Mouse (Mus musculus) frontal cortex, adult 2 months (tissue): ENCODE results near the gene Sec14l4. TPM values are rescaled to one million over a fixed set of nuclear protein-coding genes. Genes with fewer than 3 reads are reported as not detected.

ENCODE experiments used
- DNase-seq, 2 experiments: peaks; one replicate each; pipeline ENCODE4 v3.0.0; 2022; ENCODE audit warnings: low spot score in 1 of 2; ENCODE audit errors: extremely low spot score in 1 of 2
- polyA plus RNA-seq: library from polyadenylated mRNA; depleted of rRNA; stranded (reverse); fragments of >200 nt; gene quantifications from 2 replicates; pipeline ENCODE4 v1.2.3, GENCODE M21; 2012; rRNA removed

Gene Sec14l4
- polyA plus RNA-seq, 1 experiment = 0.30 TPM

GRCm38 (mm10) chr11:4069664-4070063 is 38.4 kb downstream of the Sec14l4 start:
- DNase-seq = no peak

DNA sequence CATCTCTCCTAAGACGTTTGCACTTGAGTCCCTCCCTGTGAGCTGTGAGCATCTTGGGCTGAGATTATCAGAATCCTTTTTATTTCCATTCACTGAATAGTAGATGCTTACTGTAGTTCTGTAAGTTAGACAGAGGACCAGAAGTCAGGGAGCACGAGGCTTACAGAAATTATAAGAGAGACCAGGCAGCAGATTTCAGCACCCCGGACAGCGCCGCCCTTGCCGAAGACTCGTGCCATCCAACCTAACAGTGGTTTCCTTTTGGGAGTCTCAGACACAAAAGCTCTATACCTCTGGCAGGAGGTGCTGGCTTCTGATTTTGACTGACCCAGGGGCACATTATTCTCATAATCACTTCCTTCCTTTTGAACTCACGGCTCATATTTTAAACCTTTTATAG is 45.4 kb downstream of the Sec14l4 start:
- DNase-seq = no peak

DNA sequence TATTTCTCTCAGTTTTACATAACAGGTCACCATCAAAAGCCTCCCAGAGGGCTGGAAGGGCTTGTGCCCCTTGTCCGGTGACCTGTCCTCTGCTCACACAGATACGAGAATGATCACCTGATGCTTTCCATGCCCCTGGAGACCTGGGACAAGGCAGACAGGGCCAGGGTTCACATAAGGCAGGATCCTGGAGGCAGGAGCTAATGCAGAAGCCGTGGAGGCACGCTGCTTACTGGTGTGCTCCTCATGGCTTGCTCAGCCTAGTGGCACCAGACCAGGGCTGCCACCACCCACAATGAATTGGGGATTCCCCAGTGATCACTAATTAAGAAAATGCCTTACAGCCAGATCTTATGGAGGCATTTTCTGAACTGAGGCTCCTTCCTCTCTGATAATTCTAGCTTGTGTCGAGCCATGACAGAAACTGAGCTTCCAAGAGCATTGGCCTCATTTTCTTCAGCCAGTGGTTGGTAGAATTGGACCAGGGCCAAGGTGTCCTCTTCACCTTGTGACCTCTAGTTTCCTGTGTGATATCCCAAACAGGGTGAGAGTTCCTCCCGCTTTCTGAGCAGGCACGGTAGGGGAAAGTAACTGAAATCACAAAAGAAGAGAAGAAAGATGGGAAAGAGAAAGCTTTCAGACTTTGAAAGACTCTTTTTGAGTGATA is 47.1 kb downstream of the Sec14l4 start:
- DNase-seq = no peak

GRCm38 (mm10) chr11:4080219-4080618 is 49.0 kb downstream of the Sec14l4 start:
- DNase-seq = peak in 1 of 2 experiments; percentile 89

DNA sequence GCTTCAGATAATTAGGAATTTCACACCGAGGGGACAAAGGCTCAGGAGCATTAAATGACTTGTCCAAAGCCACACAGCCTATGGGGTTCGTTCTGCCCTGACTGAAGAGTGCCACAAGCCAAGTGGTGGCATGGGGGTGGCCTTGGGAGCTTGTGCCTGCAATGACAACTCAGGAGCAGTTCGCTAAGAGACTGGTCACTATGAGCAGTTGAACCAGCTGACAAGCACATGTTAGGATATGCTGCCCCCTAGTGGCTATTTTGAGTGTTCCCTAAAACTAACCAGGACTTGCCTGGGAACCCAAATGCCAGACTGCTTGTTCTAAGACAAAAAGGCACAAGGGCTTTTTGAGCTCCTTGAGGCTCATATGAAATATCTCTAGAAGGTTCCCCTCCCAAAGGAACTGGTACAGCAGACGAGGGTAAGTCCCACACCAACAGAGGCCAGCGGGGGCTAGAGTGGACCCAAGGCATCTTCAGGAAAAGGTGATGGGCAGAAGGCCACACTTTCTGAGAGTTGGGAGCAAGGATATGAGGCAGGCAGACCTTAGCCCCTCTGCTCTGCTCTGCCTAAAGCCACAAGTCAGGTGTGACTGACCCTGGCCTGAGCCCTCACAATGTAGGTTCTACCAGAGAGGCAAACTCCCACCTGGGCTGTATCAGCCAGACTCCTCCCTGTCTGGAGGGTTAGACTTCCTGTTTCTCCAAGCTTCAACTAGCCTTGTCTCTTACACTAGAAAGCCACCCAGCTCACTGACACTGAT is 52.2 kb downstream of the Sec14l4 start:
- DNase-seq = peak in 1 of 2 experiments; percentile 93

DNA sequence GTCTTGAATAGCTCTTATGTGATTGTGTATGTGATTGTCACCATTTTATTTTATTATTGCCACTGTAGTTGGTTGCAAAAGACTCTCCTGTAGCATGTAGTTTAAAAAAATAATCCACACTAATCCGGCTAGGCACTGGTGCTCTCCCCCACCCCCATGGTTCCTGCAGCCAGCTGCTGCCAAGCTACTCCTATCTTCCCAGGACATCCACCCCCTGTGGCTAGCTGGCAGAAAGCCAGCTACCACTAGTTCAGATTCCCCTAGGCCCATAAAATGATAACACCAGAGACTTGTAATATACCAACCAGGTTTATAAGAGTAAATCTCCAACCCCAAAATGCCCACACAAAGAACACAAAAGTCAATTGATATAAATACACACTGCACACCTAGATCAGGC is 55.0 kb downstream of the Sec14l4 start:
- DNase-seq = no peak

GRCm38 (mm10) chr11:4087267-4087666 is 56.0 kb downstream of the Sec14l4 start:
- peak in 1 of 2 experiments; percentile 42 for DNase-seq

DNA sequence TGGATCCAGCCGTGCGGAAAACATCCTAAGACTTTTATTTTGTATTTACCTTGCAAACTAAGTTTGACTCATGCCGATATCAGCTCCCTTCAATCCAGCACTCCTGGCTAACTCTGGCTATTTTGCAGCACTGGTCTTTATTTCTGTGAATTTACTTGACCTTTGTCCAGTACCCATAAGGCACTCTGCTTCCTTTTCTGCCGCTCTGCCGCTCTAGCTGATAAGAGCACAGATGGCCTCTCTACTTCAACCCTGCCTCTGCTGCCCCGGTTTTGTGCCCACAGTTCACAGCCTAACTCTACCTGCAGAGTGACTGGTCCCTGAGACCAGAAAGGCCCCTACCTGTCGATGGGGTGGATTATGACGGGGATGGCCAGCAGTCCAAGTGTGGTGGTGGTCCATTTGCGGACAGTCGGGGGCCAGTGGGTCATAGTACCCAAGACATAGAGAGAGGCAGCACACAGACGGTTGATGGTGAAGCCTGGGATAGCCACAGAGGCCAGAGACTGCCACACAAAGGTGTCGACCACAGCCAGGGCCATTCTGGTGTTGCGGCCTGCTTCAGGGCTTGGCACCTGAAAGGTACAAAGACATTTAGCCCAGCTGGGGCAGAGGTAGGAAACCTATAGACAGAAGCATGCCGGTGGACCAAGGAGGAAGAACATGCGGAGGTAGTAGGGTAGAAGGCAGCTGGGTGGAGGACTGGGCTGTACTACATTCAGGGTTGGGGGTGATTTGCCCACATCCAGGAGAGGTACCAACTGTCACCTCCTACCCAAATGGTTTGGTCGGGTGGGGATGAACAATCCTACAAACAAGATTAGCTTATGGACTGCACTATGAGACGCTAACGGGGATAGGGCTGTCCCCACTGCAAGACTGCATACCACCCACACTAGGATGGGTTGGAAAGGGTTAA is 62.5 kb downstream of the Sec14l4 start:
- DNase-seq = no peak

- peak in 1 of 2 experiments; percentile 87 for DNase-seq
Measured at GRCm38 (mm10) chr11:4094378-4095170, 63.3 kb downstream of the Sec14l4 start.

DNA sequence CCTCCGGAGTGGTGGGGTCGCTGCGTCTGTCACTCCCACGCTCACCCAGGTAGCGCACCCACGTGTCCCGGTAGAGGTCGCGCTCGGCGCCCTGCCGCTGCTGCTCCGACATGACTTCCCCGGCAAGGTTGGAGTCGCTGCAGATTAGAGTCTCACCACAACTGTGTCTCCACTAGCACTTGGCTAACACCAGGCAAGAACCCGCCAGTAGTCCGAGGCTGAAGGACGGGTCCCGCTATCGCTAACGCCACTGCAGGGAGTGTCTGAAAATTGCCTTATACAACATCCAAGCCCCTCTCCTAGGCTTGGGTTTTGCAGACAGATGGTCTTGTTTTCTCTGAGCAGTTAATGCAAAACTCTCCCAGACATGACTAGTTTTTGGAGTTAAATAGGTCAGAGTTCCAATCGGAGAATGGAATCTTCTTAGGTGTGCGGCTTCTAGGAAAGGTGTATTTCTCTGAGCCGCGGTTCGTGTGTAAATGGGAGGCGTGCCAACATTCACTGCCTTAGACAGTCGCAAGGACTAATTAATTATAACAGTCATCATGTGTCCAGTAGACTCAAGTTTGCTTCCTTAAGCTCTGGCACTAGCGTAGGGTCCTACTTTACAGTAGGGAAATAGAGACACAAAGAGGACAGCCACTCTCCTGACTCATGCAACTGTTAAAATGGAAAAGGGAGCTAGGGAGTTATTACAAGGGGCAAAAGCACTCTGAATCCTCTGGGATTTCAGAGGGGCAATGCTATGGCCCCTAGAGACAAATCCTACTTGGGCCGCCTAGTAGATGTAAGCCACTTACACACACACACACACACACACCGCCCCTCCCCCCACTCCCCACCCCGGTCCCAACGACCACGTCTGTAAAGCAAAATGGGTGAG is 64.2 kb downstream of the Sec14l4 start, which contains the start of gene Mtfp1:
Mtfp1 (minus strand) TSS at position 275 of the 883 bp plus-strand sequence.
- DNase-seq = peak in 1 of 2 experiments; percentile 69

DNA sequence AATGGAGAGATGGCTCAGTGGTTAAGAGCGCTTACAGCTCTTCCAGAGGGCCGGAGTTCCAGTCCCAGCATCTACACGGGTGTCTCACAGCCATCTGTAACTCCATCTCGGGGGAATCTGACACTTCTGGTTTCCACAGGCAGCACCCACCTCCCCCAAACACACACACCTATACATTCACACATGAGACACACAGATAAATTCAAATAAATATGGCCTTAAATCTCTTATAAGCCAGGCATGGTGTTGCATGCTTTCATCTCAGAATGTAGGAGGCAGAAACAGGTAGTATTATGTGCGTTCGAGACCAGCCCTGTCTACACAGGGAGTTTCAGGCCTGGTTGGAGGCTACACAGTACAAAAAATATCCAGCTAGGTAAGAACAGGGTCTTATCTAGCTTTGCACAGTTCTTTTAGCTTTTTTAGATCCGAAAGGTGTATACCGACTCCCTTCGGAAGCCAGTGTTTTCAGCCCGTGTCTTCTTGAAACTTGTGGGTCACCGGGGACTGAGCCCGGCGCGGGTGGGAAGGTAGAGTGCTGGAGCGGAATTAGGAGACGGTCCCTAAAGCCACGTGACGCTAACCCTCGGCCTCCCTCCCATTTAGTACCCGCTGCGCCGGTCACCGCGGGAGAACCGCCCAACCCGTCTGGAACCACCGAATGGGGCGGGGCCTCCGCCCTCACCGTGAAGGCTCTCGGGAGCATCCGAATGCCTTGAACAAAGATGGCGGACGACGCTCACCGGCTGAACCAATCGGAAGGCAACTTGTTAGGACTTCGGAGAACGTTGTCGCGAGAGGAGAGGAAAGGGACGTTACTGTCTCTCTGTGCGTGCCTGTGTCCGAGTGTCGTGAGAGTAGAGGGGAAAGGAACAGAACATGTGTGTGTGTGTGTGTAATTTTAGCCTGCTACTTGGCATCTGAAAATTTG is 65.1 kb downstream of the Sec14l4 start:
- peak; percentile 96 to 99 for DNase-seq

DNA sequence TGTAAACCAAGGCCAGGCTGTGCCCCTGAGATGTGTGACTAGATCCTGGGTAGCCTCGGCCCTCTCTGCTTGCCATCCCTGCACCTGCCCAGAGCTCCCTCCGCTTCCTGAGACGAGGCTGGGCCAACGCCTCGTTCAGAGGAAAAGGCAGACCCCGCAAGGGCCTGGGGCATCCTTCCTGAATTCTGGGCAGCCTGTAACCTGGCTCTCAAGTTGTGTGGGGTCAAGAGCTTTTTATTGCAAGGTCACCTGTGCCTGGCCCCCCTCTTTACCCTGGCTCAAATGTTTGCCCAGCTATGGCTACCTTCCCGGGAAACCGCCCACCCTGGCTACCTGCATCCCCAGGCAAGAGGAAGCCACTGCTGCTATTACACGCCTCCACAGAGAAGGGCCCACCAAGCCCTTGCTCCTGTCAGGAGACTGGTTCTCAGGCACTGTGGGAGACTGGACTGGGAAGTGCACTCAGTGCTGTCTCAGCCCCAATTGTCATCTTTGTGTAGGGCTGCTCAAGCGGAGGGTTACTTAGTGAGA is 65.9 kb downstream of the Sec14l4 start:
- no peak for DNase-seq

Other genes with a start within 250 kb of the Sec14l4 start
- gene Osbp2, start 167.6 kb upstream of the Sec14l4 start, polyA plus RNA-seq = 65.4 TPM in 2 replicates
- 0.28 and 0.46 TPM in 2 replicates for gene 4921536K21Rik, start 136.4 kb upstream of the Sec14l4 start, polyA plus RNA-seq
- 18.4 and 20.3 TPM in 2 replicates for gene Dusp18, start 136.2 kb upstream of the Sec14l4 start, polyA plus RNA-seq
- gene Slc35e4, start 116.8 kb upstream of the Sec14l4 start, polyA plus RNA-seq = 23.9 and 24.0 TPM in 2 replicates
- gene Tcn2, start 99.3 kb upstream of the Sec14l4 start, polyA plus RNA-seq = 33.2 and 39.2 TPM in 2 replicates
- 34.4 and 36.9 TPM in 2 replicates for gene Pes1, start 67.5 kb upstream of the Sec14l4 start, polyA plus RNA-seq
- gene 4930556J24Rik, start 54.7 kb upstream of the Sec14l4 start, polyA plus RNA-seq = 0.06 TPM in 1 of 2 replicates, not detected in the other
- 25.5 and 26.8 TPM in 2 replicates for gene Gal3st1, start 47.8 kb upstream of the Sec14l4 start, polyA plus RNA-seq
- 0.40 and 2.2 TPM in 2 replicates for gene Sec14l3, start 33.4 kb downstream of the Sec14l4 start, polyA plus RNA-seq
- 112 and 119 TPM in 2 replicates for gene Mtfp1, start 64.0 kb downstream of the Sec14l4 start, polyA plus RNA-seq
- gene Sec14l2, start 92.0 kb downstream of the Sec14l4 start, polyA plus RNA-seq = 41.8 and 43.0 TPM in 2 replicates
- 47.6 and 48.7 TPM in 2 replicates for gene Rnf215, start 103.7 kb downstream of the Sec14l4 start, polyA plus RNA-seq
- gene Ccdc157, start 128.8 kb downstream of the Sec14l4 start, polyA plus RNA-seq = 22.5 and 23.8 TPM in 2 replicates
- 45.6 and 49.0 TPM in 2 replicates for gene Sf3a1, start 128.9 kb downstream of the Sec14l4 start, polyA plus RNA-seq
- gene Tbc1d10a, start 155.3 kb downstream of the Sec14l4 start, polyA plus RNA-seq = 56.4 and 59.0 TPM in 2 replicates
- gene Castor1, start 186.8 kb downstream of the Sec14l4 start, polyA plus RNA-seq = 4.5 and 5.2 TPM in 2 replicates
- 0.08 and 0.18 TPM in 2 replicates for gene Osm, start 205.0 kb downstream of the Sec14l4 start, polyA plus RNA-seq
- gene Lif, start 226.1 kb downstream of the Sec14l4 start, polyA plus RNA-seq = 0.36 TPM in 2 replicates